Mouse (Mus musculus): ENCODE measurements around the gene Ablim1.

- TF ChIP-seq CTCF (IDR thresholded peaks at IDR 0.05; ENCODE audit: low read depth) (no peak), EP300 (IDR thresholded peaks at IDR 0.05; ENCODE audit: low read depth) (no peak)
Measured at GRCm38 (mm10) chr19:57092958-57093697, 221.6 kb downstream of the Ablim1 start.
